Mouse (Mus musculus) left cerebral cortex, postnatal 25 days (tissue): ENCODE measurements around the gene Hand2. TPM values are rescaled to one million over a fixed set of nuclear protein-coding genes. Genes with fewer than 3 reads are reported as not detected.
A peak's percentile ranks its signal among the peaks of the same experiment; 100 is the strongest.

Source experiments
- DNase-seq, 2 experiments: peaks; one replicate each; pipeline ENCODE4 v3.0.0; 2022; ENCODE audit warnings: low spot score in 2 of 2, mixed read lengths in 1 of 2
- intact Hi-C: fragments of 180-260 bp; cut with DNase I; formaldehyde crosslinking; loops from one replicate; pipeline ENCODE4 v1.15.1; 2025
- total RNA-seq, 2 experiments: library from RNA; stranded (reverse); gene quantifications; 2 replicates each; pipeline ENCODE4 v1.2.3; 2021

Hand2 gene
- total RNA-seq, 2 experiments from 2014 or later: not detected

GRCm38 (mm10) chr8:57360493-57360892 is 39.7 kb downstream of the Hand2 start:
- DNase-seq: no peak
- intact Hi-C loops: loop anchor here (1.0 kb wide), 1 partner anchor 50 kb away; no protein-coding TSS in a partner anchor

GRCm38 (mm10) chr8:57361003-57361805 is 40.4 kb downstream of the Hand2 start:
- DNase-seq: no peak
- intact Hi-C loops: no loop called here

GRCm38 (mm10) chr8:57362881-57363280 is 42.1 kb downstream of the Hand2 start:
- intact Hi-C loops: no loop called here
- DNase-seq: peak in 1 of 2 experiments; percentile 28

GRCm38 (mm10) chr8:57374044-57374443 is 53.3 kb downstream of the Hand2 start:
- DNase-seq: no peak
- intact Hi-C loops: no loop called here

Other genes with a start within 250 kb of the Hand2 start
- 10 to 100 TPM; 44.5 to 54.1 TPM for gene Scrg1, start 134.9 kb downstream of the Hand2 start, total RNA-seq
- 1 to 10 TPM; 8.3 to 8.6 TPM for gene Sap30, start 166.9 kb downstream of the Hand2 start, total RNA-seq
- 1 to 10 TPM; 2.4 to 5.5 TPM for gene Hmgb2, start 190.9 kb downstream of the Hand2 start, total RNA-seq